Mouse (Mus musculus): ENCODE measurements around the gene Pusl1. TPM values are rescaled to one million over a fixed set of nuclear protein-coding genes. Genes with fewer than 3 reads are reported as not detected.
A peak's percentile ranks its signal among the peaks of the same experiment; 100 is the strongest.

The Pusl1 gene
- total RNA-seq, 2 experiments from 2014 or later: 10.4 to 12.8 TPM

DNA sequence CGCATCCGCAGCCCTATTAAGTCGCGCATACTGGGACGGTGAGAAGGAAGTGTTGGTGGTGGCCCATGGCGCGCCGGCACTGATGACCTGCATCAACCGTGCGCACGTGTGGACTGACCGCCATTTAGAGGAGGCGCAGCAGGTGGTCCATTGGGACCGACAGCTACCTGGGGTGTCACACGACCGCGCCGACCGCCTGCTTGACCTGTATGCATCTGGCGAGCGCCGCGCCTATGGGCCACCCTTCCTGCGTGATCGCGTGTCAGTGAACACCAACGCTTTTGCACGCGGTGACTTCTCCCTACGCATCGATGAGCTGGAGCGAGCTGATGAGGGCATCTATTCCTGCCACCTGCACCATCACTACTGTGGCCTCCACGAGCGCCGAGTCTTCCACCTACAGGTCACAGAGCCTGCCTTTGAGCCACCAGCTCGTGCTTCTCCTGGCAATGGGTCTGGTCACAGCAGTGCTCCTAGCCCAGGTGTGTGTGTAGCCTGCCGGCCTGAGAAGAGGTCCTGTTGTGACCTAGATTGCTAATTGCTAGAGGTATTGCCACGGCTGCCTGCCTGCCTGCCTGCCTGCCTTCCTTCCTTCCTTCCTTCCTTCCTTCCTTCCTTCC is 49.8 kb downstream of the Pusl1 start:
- DNase-seq: no peak

DNA sequence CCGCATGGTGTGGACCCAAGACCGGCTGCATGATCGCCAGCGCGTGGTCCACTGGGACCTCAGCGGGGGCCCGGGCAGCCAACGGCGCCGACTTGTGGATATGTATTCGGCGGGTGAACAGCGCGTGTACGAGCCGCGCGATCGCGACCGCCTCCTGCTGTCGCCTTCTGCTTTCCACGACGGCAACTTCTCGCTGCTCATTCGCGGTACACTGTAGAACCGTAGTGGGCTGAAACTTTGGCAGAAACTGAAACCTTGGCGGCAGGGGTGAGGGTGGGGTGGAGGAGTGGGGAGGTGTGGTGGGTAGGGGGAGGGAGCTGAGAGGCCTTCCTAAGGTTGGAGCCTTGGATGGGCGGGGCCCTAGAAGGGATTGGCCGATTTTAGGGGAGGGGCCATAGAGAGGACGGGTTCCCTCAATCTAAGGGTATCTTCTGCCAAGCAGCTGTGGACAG is 50.6 kb downstream of the Pusl1 start:
- DNase-seq: peak; percentile 70 to 80

- DNase-seq: no peak
Measured at GRCm38 (mm10) chr4:155840076-155841002, 51.2 kb downstream of the Pusl1 start.

GRCm38 (mm10) chr4:155839483-155839910 is 52.1 kb downstream of the Pusl1 start, which contains the start of gene Mxra8:
Mxra8 (plus strand) TSS chr4:155839680.
- peak; percentile 87 to 95 for DNase-seq

GRCm38 (mm10) chr4:155838187-155839153 is 53.1 kb downstream of the Pusl1 start:
- peak; percentile 63 to 80 for DNase-seq

Small RNAs within 50 kb of the gene (microRNA-seq; reads per million reads assigned to microRNA genes)
- gene Gm22991: 0 reads per million in 2 experiments

Other genes starting within 250 kb of the Pusl1 start
- gene Gm10563, start 246.4 kb downstream of the Pusl1 start, total RNA-seq (2021): not detected
- 1 to 10 TPM; 7.0 to 7.2 TPM for gene Mmp23, start 238.4 kb downstream of the Pusl1 start, total RNA-seq (2021)
- gene Mib2, start 222.6 kb downstream of the Pusl1 start, total RNA-seq (2021): 10 to 100 TPM; 24.1 to 24.7 TPM
- gene Fndc10, start 197.4 kb downstream of the Pusl1 start, total RNA-seq (2021): 1 to 10 TPM; 1.1 to 1.8 TPM
- gene Ssu72, start 187.0 kb downstream of the Pusl1 start, total RNA-seq (2021): 10 to 100 TPM; 42.9 to 50.7 TPM
- under 1 TPM; 0.25 to 0.39 TPM for gene Tmem240, start 157.0 kb downstream of the Pusl1 start, total RNA-seq (2021)
- 10 to 100 TPM; 44.6 to 44.8 TPM for gene Atad3a, start 130.7 kb downstream of the Pusl1 start, total RNA-seq (2021)
- 10 to 100 TPM in 1 of 2 experiments, 1 to 10 TPM in 1; 7.1 to 14.6 TPM for gene Vwa1, start 117.1 kb downstream of the Pusl1 start, total RNA-seq (2021)
- under 1 TPM; 0.42 to 0.85 TPM for gene Tmem88b, start 105.9 kb downstream of the Pusl1 start, total RNA-seq (2021)
- not detected for gene Ankrd65, start 101.3 kb downstream of the Pusl1 start, total RNA-seq (2021)
- gene Mrpl20, start 88.9 kb downstream of the Pusl1 start, total RNA-seq (2021): 10 to 100 TPM; 76.7 to 79.8 TPM
- gene Ccnl2, start 79.3 kb downstream of the Pusl1 start, total RNA-seq (2021): 10 to 100 TPM; 17.9 to 25.7 TPM
- 100 to 1,000 TPM; 106 to 108 TPM for gene Aurkaip1, start 60.5 kb downstream of the Pusl1 start, total RNA-seq (2021)
- gene Mxra8, start 52.1 kb downstream of the Pusl1 start, total RNA-seq (2021): 10 to 100 TPM; 22.0 to 26.6 TPM
- gene Dvl1, start 44.4 kb downstream of the Pusl1 start, total RNA-seq (2021): 10 to 100 TPM; 45.0 to 51.5 TPM
- gene Tas1r3, start 28.4 kb downstream of the Pusl1 start, total RNA-seq (2021): under 1 TPM; 0.22 to 0.23 TPM
- 1 to 10 TPM; 6.2 to 8.0 TPM for gene Cptp, start 22.3 kb downstream of the Pusl1 start, total RNA-seq (2021)
- 10 to 100 TPM; 14.7 to 14.9 TPM for gene Ints11, start 22.2 kb downstream of the Pusl1 start, total RNA-seq (2021)
- 1 to 10 TPM; 8.6 to 8.8 TPM for gene Acap3, start within 50 bp of the Pusl1 start, total RNA-seq (2021)
- gene Ube2j2, start 52.0 kb upstream of the Pusl1 start, total RNA-seq (2021): 10 to 100 TPM; 53.0 to 55.9 TPM
- 10 to 100 TPM; 17.0 to 22.4 TPM for gene C1qtnf12, start 70.5 kb upstream of the Pusl1 start, total RNA-seq (2021)
- 1 to 10 TPM; 2.7 to 3.1 TPM for gene B3galt6, start 100.9 kb upstream of the Pusl1 start, total RNA-seq (2021)
- 10 to 100 TPM; 82.1 to 89.0 TPM for gene Sdf4, start 101.1 kb upstream of the Pusl1 start, total RNA-seq (2021)
- gene Tnfrsf4, start 122.1 kb upstream of the Pusl1 start, total RNA-seq (2021): 1 to 10 TPM in 1 of 2 experiments, under 1 TPM in 1; 0.25 to 1.0 TPM
- under 1 TPM; 0.45 to 0.49 TPM for gene Tnfrsf18, start 134.4 kb upstream of the Pusl1 start, total RNA-seq (2021)
- gene Ttll10, start 167.6 kb upstream of the Pusl1 start, total RNA-seq (2021): under 1 TPM in 1 of 2 experiments, not detected in 1; 0.33 TPM
- gene 9430015G10Rik, start 218.2 kb upstream of the Pusl1 start, total RNA-seq (2021): 1 to 10 TPM; 2.0 to 3.0 TPM
- gene Rnf223, start 238.7 kb upstream of the Pusl1 start, total RNA-seq (2021): under 1 TPM; 0.07 to 0.15 TPM